In the genomic region with DNA sequence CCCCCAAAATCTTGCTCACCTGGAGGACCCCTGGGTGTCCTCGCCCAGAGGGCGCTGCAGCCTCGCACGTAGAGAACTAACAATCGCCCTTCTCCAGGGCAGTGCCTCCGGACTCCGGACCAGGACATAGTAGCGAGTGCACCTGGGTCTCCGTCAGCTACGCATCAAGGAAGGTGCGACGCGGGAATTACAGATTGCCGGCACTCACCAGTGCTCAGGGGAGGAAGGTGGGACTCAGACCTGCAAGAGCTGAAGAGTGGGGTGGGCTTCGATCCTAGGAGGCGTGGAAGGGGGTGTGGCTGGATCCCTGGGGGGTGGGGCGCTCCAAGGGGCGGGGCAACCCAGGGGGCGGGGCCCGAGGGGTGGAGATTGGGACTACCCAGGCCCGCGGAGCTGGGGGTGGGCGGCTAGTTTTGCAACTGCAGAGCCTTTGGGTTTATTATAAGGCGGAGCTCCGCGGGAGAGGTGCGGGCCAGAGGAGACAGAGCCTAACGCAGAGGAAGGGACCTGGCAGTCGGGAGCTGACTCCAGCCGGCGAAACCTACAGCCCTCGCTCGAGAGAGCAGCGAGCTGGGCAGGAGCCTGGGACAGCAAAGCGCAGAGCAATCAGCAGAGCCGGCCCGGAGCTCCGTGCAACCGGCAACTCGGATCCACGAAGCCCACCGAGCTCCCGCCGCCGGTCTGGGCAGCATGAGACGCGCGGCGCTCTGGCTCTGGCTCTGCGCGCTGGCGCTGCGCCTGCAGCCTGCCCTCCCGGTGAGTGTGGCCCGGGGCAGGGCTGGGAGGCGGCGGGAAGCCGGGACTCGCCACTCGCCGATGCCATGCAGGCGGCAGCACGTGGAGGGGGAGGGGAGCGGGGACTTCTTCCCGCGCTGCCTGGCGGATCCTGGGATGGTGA, we compare ENCODE assay signal across 8 mouse cellular contexts. TPM values are rescaled to one million over a fixed set of nuclear protein-coding genes. Genes with fewer than 3 reads are reported as not detected.
A peak's percentile ranks its signal among the peaks of the same experiment; 100 is the strongest.
DNase-seq lines count a peak whose midpoint lies in the region; ATAC-seq and TF ChIP-seq lines count a peak whose summit lies in the region.

A gene (plus strand): TSS at position 378 of the 898 bp plus-strand sequence.

- no peaks in the 10 kb centered on the region for H3K27me3 ChIP-seq in intestine, postnatal 0 days (replicated peaks; ENCODE audit: control insufficient read depth, insufficient read depth, low read length)
- H3K27me3 ChIP-seq in liver, adult 2 months (ENCODE audit: control insufficient read depth, insufficient read depth, low read length) = no peaks in the 10 kb centered on the region
- no peaks in the 10 kb centered on the region for H3K27me3 ChIP-seq in stomach, postnatal 0 days (ENCODE audit: control insufficient read depth, insufficient read depth, low read length)

- H3K9ac ChIP-seq in intestine, postnatal 0 days (ENCODE audit: low read depth, low read length) = peak within 1 kb of the TSS; percentile 72
- peak within 1 kb of the TSS; percentile 98 for H3K9ac ChIP-seq in liver, adult 2 months (ENCODE audit: low read depth, low read length)
- peak within 1 kb of the TSS; percentile 85 for H3K9ac ChIP-seq in stomach, postnatal 0 days (ENCODE audit: low read length)

- peak within 1 kb of the TSS; percentile 89 for H3K4me3 ChIP-seq in intestine, postnatal 0 days (ENCODE audit: low read depth, low read length)
- H3K4me3 ChIP-seq in liver, adult 2 months (ENCODE audit: insufficient read depth, low read depth, low read length) = peak within 1 kb of the TSS; percentile 98
- H3K4me3 ChIP-seq in stomach, postnatal 0 days (ENCODE audit: low read depth, low read length) = peak within 1 kb of the TSS; percentile 84

- H3K36me3 ChIP-seq in intestine, postnatal 0 days (ENCODE audit: control insufficient read depth, insufficient read depth) = no peaks in the 10 kb centered on the region
- no peaks in the 10 kb centered on the region for H3K36me3 ChIP-seq in liver, adult 2 months (ENCODE audit: control insufficient read depth, insufficient read depth, low read length)
- no peaks in the 10 kb centered on the region for H3K36me3 ChIP-seq in stomach, postnatal 0 days (ENCODE audit: control insufficient read depth, insufficient read depth, low read length)

- peak within 1 kb of the TSS; percentile 85 for H3K27ac ChIP-seq in intestine, postnatal 0 days (ENCODE audit: low read depth, low read length)
- peak within 1 kb of the TSS; percentile 90 for H3K27ac ChIP-seq in liver, adult 2 months (replicated peaks; ENCODE audit: insufficient read depth, low read depth, low read length)
- peak within 1 kb of the TSS; percentile 91 for H3K27ac ChIP-seq in stomach, postnatal 0 days (replicated peaks)

- 0 out of 2 replicates have a peak, but pooled peaks cover 3% of the 10 kb centered on the region for H3K4me1 ChIP-seq in intestine, postnatal 0 days (replicated peaks; ENCODE audit: control insufficient read depth, insufficient read depth, low read length)
- peaks cover 21% of the 10 kb centered on the region for H3K4me1 ChIP-seq in liver, adult 2 months (ENCODE audit: control insufficient read depth, insufficient read depth, low read length)
- peaks cover 3% of the 10 kb centered on the region; the same call in 1 of the 2 replicates for H3K4me1 ChIP-seq in stomach, postnatal 0 days (replicated peaks; ENCODE audit: control insufficient read depth, insufficient read depth)

- peak within 1 kb of the TSS; percentile 99 for H3K4me2 ChIP-seq in intestine, postnatal 0 days (replicated peaks; ENCODE audit: low read depth)
- H3K4me2 ChIP-seq in stomach, postnatal 0 days (replicated peaks; ENCODE audit: low read depth) = peak within 1 kb of the TSS; percentile 96

- peak; percentile 80 for TF ChIP-seq CTCF in intestine, postnatal 0 days (IDR thresholded peaks at IDR 0.05; ENCODE audit: low read depth)
- TF ChIP-seq CTCF in liver, adult 2 months (IDR thresholded peaks at IDR 0.05; ENCODE audit: low read depth, low read length) = peak; percentile 86
- peak; percentile 75 for TF ChIP-seq CTCF in stomach, postnatal 0 days (IDR thresholded peaks at IDR 0.05; ENCODE audit: low read depth)

- no peak for TF ChIP-seq EP300 in stomach, postnatal 0 days (optimal IDR thresholded peaks at IDR 0.05)

- peak; percentile 98 for TF ChIP-seq POLR2A in liver, adult 2 months (IDR thresholded peaks at IDR 0.05; ENCODE audit: extremely low read depth, insufficient read depth, low read length)

- peaks cover 16% of the 10 kb centered on the region for H3K79me2 ChIP-seq in liver, adult 2 months (ENCODE audit: control insufficient read depth, insufficient read depth, low read length)

- DNase-seq in 3134 (ENCODE audit: extremely low read depth, insufficient read length, low spot score) = peak; percentile 82
- DNase-seq in adrenal gland, postnatal 10 days = peak; percentile 91
- DNase-seq in embryo, embryonic 9.5 days (ENCODE audit: extremely low spot score) = peak; percentile 99
- peak; percentile 85 for DNase-seq in liver, adult 2 months (ENCODE audit: extremely low read depth, low read depth, low spot score)
- DNase-seq in stomach, postnatal 0 days (ENCODE audit: low spot score) = peak; percentile 94

- under 1% methylated on average over 67 of the region's 67 CpGs for WGBS in intestine, postnatal 0 days
- under 1% methylated on average over 65 of the region's 67 CpGs for WGBS in liver, adult 2 months
- under 1% methylated on average over 62 of the region's 67 CpGs for WGBS in stomach, postnatal 0 days

- H3K9me3 ChIP-seq in intestine, postnatal 0 days (ENCODE audit: control insufficient read depth) = no peaks in the 10 kb centered on the region
- H3K9me3 ChIP-seq in stomach, postnatal 0 days (ENCODE audit: control insufficient read depth, low read length) = no peaks in the 10 kb centered on the region

- ATAC-seq in granulocyte monocyte progenitor cell, adult 5-6 weeks (replicated peaks; ENCODE audit: poor library complexity, severe bottlenecking) = peak; percentile 51
- peak; percentile 80 for ATAC-seq in intestine, postnatal 0 days
- peak; percentile 46; the same call in 1 of the 2 replicates for ATAC-seq in monocyte, adult 5-6 weeks (replicated peaks; ENCODE audit: insufficient number of reproducible peaks, low FRiP score, low TSS enrichment, poor library complexity, severe bottlenecking)
- ATAC-seq in stomach, postnatal 0 days (ENCODE audit: low FRiP score, low TSS enrichment) = peak; percentile 84

RNA-seq across cellular contexts. Expression of the gene that starts here (rescaled TPM):
- 10 to 100 TPM; 27.2 to 42.0 TPM for total RNA-seq in adrenal gland, postnatal 10 days (2021)
- total RNA-seq in granulocyte monocyte progenitor cell, adult 5-6 weeks (2014; fragmentation: Nextera tagmentation) = 0.36 and 0.45 TPM in 2 replicates
- 0.69 and 1.2 TPM in 2 replicates for total RNA-seq in granulocyte monocyte progenitor cell, adult 5-6 weeks (2017)
- 43.4 and 46.4 TPM in 2 replicates for polyA plus RNA-seq in intestine, postnatal 0 days (2015; fragmentation: Nextera tagmentation; extraction: Ambion mirVana)
- total RNA-seq in liver, adult 2 months (2014; rRNA removed) = 164 and 316 TPM in 2 replicates
- 321 and 421 TPM in 2 replicates for polyA plus RNA-seq in liver, adult 2 months (2012; rRNA removed)
- total RNA-seq in monocyte, adult 5-6 weeks (2017) = 4.6 to 7.4 TPM (median 5.4 TPM) in 3 replicates
- polyA plus RNA-seq in stomach, postnatal 0 days (2015; fragmentation: Nextera tagmentation; extraction: Ambion mirVana) = 175 and 194 TPM in 2 replicates

Comparison
In these comparisons a context has a peak if more than half of its experiments do, and no peak if none do; other contexts are left out.
1. Peak in every context shown above with its lines: DNase-seq, ATAC-seq, H3K4me3 ChIP-seq and H3K27ac ChIP-seq.